Mouse (Mus musculus) liver, embryonic 14.5 days (tissue): ENCODE results near the gene Cox10. TPM values are rescaled to one million over a fixed set of nuclear protein-coding genes. Genes with fewer than 3 reads are reported as not detected.

Source experiments
- ATAC-seq: fragments of 200-750 bp; cut with Nextera tagmentation; 2 replicates; pipeline ENCODE4 v1.8.0; 2017; ENCODE audit warnings: moderate number of reproducible peaks, mild to moderate bottlenecking, moderate library complexity; ENCODE audit not compliant: insufficient read depth
- DNase-seq, 3 experiments: peaks; one replicate each; pipeline ENCODE4 v3.0.0-alpha.2; 2012 to 2013; ENCODE audit warnings: low read depth in 3 of 3, low spot score in 3 of 3
- H3K27ac ChIP-seq: fragments of 300-500 bp; sonication (generic); 2 replicates; pipeline ENCODE4 v1.5.1; 2014; ENCODE audit warnings: moderate library complexity, mild to moderate bottlenecking, control low read depth, inconsistent platforms
- H3K27me3 ChIP-seq: fragments of 300-500 bp; sonication (generic); 2 replicates; pipeline ENCODE4 v1.6.1; 2014; ENCODE audit warnings: mild to moderate bottlenecking, low read length, moderate library complexity; ENCODE audit not compliant: control insufficient read depth, insufficient read depth
- H3K36me3 ChIP-seq: fragments of 300-500 bp; sonication (generic); replicated peaks from 2 replicates; pipeline ENCODE4 v1.6.1; 2014; ENCODE audit warnings: low read depth; ENCODE audit not compliant: control insufficient read depth, insufficient read depth
- H3K4me1 ChIP-seq, 2 experiments: fragments of 200-500 bp in 1 of 2; fragments of 300-500 bp in 1 of 2; sonication (generic) in 1 of 2; replicated peaks; 2 replicates each; pipeline ENCODE4 v1.6.1; 2012 to 2014; ENCODE audit warnings: antibody characterized with exemption in 1 of 2, inconsistent platforms in 1 of 2, low read length in 1 of 2; ENCODE audit not compliant: control insufficient read depth in 2 of 2, insufficient read depth in 2 of 2
- H3K4me2 ChIP-seq: fragments of 300-500 bp; sonication (generic); 2 replicates; pipeline ENCODE4 v1.6.1; 2014; ENCODE audit warnings: low read depth, mild to moderate bottlenecking, control low read depth, moderate library complexity
- H3K4me3 ChIP-seq, 2 experiments: fragments of 200-500 bp in 1 of 2; fragments of 300-500 bp in 1 of 2; sonication (generic) in 1 of 2; 2 replicates each; pipeline ENCODE4 v1.5.1; 2012 to 2014; ENCODE audit warnings: low read depth in 2 of 2, low read length in 2 of 2, mild to moderate bottlenecking in 2 of 2, control low read depth in 1 of 2, inconsistent platforms in 1 of 2, moderate library complexity in 1 of 2; ENCODE audit not compliant: insufficient read depth in 1 of 2
- H3K9ac ChIP-seq: fragments of 300-500 bp; sonication (generic); replicated peaks from 2 replicates; pipeline ENCODE4 v1.6.1; 2014; ENCODE audit warnings: mild to moderate bottlenecking, control low read depth, moderate library complexity
- H3K9me3 ChIP-seq: fragments of 300-500 bp; sonication (generic); 2 replicates; pipeline ENCODE4 v1.6.1; 2016; ENCODE audit warnings: low read length, mixed read lengths; ENCODE audit not compliant: control insufficient read depth
- CTCF ChIP-seq: IDR thresholded peaks from 2 replicates; pipeline ENCODE4 v1.5.1; 2016; ENCODE audit warnings: antibody characterized with exemption, low read depth, control low read depth
- EP300 ChIP-seq: IDR thresholded peaks from 2 replicates; pipeline ENCODE4 v1.6.1; 2016; ENCODE audit warnings: antibody characterized with exemption, low read depth
- WGBS: fragments of 180-500 bp; shearing (Covaris S2); extraction: QIAGEN DNeasy Blood & Tissue Kit; methylation state at CpG from one replicate; pipeline ENCODE4 v1.1.7; 2014; ENCODE audit not compliant: insufficient replicate concordance; 5-methylcytosine and 5-hydroxymethylcytosine counted together
- polyA plus RNA-seq, 2 experiments: library from polyadenylated mRNA; depleted of rRNA in 1 of 2; stranded (reverse) in 1 of 2; unstranded in 1 of 2; fragments of >200 nt; fragmentation: Nextera tagmentation in 1 of 2; extraction: Ambion mirVana in 1 of 2; gene quantifications; 2 replicates each; pipeline versions ENCODE4 v1.2.1 to v1.2.3; 2012 to 2014

The Cox10 gene
- polyA plus RNA-seq, 2 experiments, result 4.3 to 9.2 TPM

DNA sequence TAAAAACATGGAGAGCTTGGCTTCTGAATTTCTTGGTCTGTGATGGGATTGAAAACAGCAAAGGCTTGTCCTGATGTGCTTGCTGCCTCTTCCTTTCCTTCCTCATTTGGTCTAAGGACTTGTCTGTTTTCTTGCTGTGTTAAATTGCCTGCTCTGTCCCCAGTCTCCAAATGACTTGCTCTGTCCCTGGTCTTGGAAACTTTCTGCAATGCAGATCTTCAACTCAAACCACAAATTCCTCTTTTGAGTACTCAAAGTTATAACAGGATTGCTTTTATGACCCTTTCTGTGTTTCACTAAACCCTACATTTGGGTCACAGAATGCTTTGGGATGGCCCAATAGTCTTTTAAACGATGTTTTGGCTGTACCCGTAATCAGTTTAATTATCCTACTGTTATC is 36.6 kb upstream of the Cox10 start:
- H3K4me2 ChIP-seq, result no peak overlapping the region

DNA sequence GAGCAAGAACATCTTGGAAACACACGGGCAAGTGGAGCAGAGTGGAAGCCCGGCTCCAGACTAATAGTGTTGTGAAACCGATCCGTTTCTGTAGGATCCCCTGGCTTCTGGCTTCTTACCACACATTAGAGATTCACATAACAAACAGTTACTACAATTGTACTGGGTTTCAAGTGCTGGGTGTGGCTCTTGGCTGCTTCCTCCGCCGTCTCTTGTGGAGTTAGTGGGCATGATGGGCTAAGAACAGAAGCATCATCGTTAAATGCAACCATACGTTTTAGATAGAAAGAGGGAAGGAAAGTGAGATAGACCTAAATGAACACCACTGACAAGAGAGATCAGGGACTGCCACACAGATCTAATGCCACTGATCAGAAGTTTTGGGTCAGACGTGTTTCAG is 35.8 kb upstream of the Cox10 start:
- Histone ChIP-seq H3K27me3 (no peaks in the 10 kb centered on the region), H3K4me2 (no peak overlapping the region)
- WGBS, result 52% methylated on average over 9 of the region's 9 CpGs

More for the DNA sequence above, 36.6 kb upstream of the Cox10 start:
- no peaks in the 10 kb centered on the region for H3K4me1 ChIP-seq
- TF ChIP-seq CTCF, result no peak
- TF ChIP-seq EP300, result no peak
- no peak overlapping the region for H3K27ac ChIP-seq
- H3K27me3 ChIP-seq, result no peaks in the 10 kb centered on the region
- H3K9ac ChIP-seq, result no peak overlapping the region
- DNase-seq (no peak), ATAC-seq (no peak)
- H3K9me3 ChIP-seq, result no peaks in the 10 kb centered on the region
- 55% methylated on average over 2 of the region's 2 CpGs for WGBS
- no peaks in the 10 kb centered on the region for H3K36me3 ChIP-seq
- H3K4me3 ChIP-seq, result no peak overlapping the region

DNA sequence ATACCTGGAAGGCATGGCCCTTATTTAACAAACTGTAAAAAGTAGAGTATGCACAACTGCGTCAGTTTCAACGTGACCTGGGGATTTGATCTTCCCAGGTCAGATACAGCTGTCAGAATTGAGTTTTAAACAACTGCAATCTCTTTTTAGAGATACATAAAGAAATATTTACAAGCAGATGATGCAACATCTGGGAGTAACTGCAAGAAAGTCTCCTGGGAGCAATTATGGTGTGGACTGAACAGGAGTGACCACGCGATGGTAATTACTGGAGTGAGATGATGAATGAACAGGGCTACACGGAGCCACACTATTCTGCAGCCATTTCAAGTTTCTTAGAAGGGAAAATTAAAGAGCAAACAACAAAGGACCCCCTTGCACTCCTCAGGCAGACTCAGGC is 20.8 kb upstream of the Cox10 start:
- H3K27ac ChIP-seq, result no peak overlapping the region
- ATAC-seq, result no peak
- no peaks in the 10 kb centered on the region for H3K9me3 ChIP-seq
- H3K4me1 ChIP-seq, result no peaks in the 10 kb centered on the region
- H3K4me2 ChIP-seq, result no peak overlapping the region
- WGBS, result 80% methylated on average over 5 of the region's 5 CpGs
- no peak overlapping the region for H3K9ac ChIP-seq
- no peaks in the 10 kb centered on the region for H3K36me3 ChIP-seq
- TF ChIP-seq CTCF (no peak), EP300 (no peak)
- H3K4me3 ChIP-seq, result no peak overlapping the region
- H3K27me3 ChIP-seq, result no peaks in the 10 kb centered on the region
- DNase-seq, result no peak

More for the DNA sequence above, 35.8 kb upstream of the Cox10 start:
- H3K36me3 ChIP-seq, result no peaks in the 10 kb centered on the region
- ATAC-seq, result no peak
- no peak for DNase-seq
- H3K4me3 ChIP-seq, result no peak overlapping the region
- H3K4me1 ChIP-seq, result no peaks in the 10 kb centered on the region
- no peaks in the 10 kb centered on the region for H3K9me3 ChIP-seq
- no peak overlapping the region for H3K9ac ChIP-seq
- TF ChIP-seq CTCF (no peak), EP300 (no peak)
- H3K27ac ChIP-seq, result no peak overlapping the region

DNA sequence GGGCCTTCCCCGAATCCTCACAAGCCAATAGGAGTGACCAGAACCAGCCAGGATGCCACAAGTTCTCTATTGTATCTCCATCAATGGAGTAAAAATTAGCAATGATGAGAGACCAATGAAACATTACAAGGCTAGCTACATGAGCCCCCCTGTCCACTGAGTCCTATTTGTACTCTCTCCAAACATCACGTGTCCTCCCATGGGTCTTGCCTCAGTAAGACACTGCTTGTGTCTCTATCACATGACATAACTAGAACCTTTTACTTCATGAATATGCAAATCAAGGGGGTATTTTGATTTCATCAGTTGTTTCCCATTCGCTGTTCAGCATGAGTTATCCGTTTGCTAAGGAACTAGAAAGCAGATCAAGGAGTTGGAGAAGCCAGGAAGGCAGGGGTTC is 13.8 kb upstream of the Cox10 start:
- H3K9me3 ChIP-seq, result no peaks in the 10 kb centered on the region
- H3K36me3 ChIP-seq, result no peaks in the 10 kb centered on the region
- H3K27me3 ChIP-seq, result no peaks in the 10 kb centered on the region
- no peak overlapping the region for H3K4me2 ChIP-seq
- no peak overlapping the region for H3K27ac ChIP-seq
- DNase-seq (no peak), ATAC-seq (no peak)
- WGBS, result 69% methylated on average over 4 of the region's 4 CpGs
- TF ChIP-seq CTCF, result no peak
- no peak for TF ChIP-seq EP300
- H3K4me1 ChIP-seq, result no peaks in the 10 kb centered on the region
- H3K9ac ChIP-seq, result no peak overlapping the region
- no peak overlapping the region for H3K4me3 ChIP-seq

DNA sequence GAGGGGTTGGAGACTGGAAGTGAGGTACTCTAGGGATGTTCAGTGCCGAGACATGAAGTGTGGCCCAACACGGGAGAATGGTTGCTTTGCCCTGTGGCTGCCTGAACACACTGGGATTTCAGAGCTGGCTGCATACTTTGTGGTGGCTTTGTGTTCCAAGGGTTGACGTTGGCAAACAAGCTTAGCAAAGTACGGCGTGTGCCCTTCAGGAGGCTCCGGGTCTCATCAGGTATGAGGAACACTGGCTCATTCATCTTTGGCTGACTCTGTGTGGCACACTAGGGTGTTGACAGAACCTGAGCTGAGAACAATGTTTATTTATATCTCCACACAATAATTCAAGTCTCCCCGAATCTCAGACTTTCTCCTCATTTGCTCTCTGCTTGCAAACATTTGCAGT is 11.9 kb upstream of the Cox10 start:
- Histone ChIP-seq H3K27ac (no peak overlapping the region), H3K4me3 (no peak overlapping the region), H3K36me3 (no peaks in the 10 kb centered on the region), H3K4me2 (no peak overlapping the region), H3K4me1 (no peaks in the 10 kb centered on the region), H3K9me3 (no peaks in the 10 kb centered on the region), H3K27me3 (no peaks in the 10 kb centered on the region), H3K9ac (no peak overlapping the region)
- WGBS, result 63% methylated on average over 7 of the region's 7 CpGs
- ATAC-seq (no peak), DNase-seq (no peak)
- no peak for TF ChIP-seq CTCF
- no peak for TF ChIP-seq EP300

DNA sequence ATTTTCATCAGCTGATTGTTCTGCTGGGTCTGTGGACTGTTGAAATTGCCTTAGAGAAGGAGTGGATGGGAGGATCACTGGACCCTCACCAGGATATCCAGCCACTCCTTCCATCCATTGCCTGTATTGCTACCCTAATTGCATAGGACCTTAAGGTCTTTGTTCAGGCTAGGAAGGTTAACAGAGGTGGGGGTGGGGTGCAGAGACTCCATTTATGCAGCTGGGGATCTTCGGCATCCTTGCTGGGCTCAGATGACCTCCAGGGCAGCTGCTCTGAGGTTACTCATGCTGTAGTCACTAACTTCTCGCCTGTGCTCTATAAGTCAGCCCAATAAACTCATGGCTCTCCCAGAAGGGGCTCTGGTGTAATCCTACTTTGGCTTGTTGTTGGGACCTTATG is 10.4 kb upstream of the Cox10 start:
- no peaks in the 10 kb centered on the region for H3K4me1 ChIP-seq
- 57% methylated on average over 2 of the region's 2 CpGs for WGBS
- H3K36me3 ChIP-seq, result no peaks in the 10 kb centered on the region
- DNase-seq (no peak), ATAC-seq (no peak)
- TF ChIP-seq EP300, result no peak
- no peak for TF ChIP-seq CTCF
- no peak overlapping the region for H3K9ac ChIP-seq
- no peaks in the 10 kb centered on the region for H3K27me3 ChIP-seq
- no peak overlapping the region for H3K4me3 ChIP-seq
- no peaks in the 10 kb centered on the region for H3K9me3 ChIP-seq
- no peak overlapping the region for H3K27ac ChIP-seq
- no peak overlapping the region for H3K4me2 ChIP-seq
